Mouse (Mus musculus): Measurements from ENCODE around the gene Gm47791.
A peak's percentile ranks its signal among the peaks of the same experiment; 100 is the strongest.

The Gm47791 gene

DNA sequence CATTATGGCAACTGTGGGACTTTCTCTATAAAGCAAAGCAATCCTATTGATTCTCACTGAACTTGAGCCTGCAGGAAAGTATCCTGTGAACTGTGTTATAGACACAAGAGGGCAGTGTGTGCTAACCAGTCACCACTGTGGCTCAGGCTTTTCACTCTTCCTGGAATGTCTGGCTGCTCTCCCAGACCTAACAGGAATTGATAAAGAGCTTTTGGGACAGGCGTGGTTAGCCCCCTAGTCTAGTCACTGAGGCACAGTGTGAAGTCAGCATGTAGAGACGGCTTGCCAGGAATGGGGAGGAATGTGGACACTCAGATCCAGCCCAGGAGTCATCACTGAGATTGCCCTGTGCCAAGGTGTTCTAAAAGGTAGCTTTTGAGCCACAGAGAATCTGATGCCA lies 16.4 kb upstream of the Gm47791 start:
- peak; percentile 45 for DNase-seq (ENCODE audit: low spot score)

DNA sequence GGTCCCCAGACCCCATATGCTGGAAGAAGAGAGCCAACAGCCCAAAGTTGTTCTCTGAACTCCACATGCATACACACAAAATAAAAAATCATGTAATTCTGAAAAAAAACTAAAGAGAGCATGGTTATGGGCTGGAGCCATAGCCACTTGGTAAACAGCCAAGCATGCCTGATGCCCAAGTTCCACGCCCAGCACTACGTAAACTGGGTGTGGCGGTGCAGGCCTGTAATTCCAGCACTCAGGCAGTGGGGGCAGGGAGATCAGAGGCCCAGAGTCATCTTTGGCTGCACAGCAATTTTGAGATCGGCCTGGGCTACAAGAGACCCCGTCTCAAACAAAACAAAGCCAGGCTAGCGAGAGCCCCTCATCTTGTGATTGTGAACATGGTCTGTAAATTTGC lies 14.5 kb upstream of the Gm47791 start:
- no peak for DNase-seq (ENCODE audit: low spot score)

DNA sequence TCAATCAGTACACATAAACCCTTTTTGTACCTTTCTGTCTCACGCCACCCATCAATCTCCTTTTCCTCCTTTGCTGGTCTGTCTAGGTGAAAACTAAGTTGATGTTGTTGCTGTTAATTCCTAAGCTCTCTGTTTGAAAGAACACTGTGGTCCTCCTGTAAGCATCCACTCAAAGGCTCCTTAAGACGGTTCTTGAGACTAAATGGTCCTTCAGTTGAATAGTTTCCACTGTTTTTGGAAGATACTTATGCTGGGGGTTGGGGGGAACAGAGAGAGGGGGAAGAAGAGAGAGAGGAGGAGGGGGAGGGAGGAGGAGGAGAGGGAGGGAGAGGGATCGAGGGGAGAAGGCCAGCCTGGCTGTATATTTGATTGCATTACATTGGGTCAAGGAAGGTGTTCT lies 12.5 kb upstream of the Gm47791 start:
- DNase-seq (ENCODE audit: low spot score): no peak

DNA sequence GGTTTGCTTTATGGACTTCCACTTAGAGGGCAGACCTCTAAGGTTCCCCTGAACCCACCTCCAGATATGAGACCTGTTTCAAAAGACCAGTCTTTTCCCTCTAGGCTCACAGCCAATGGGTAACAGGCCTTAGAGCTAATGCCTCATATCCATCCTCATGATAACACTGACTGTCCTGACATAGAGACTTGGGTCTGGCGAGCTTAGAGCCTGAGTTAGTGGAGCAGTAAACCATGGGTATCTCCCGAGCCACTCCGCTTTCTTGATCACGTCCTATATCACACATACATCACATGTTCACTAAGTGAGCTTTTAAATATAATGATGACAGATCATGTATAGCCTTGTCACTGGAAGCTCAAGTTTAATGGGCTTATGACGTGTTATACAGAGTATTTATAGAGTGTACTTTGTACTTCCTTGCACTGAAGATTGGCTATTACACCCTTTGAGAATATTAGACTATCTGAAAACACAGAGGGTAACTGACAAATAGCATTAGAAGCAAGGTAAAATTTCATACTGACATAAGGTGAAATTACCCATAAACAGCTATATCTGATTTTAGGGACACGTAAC lies 8.4 kb upstream of the Gm47791 start:
- no peak for DNase-seq (ENCODE audit: low spot score)

DNA sequence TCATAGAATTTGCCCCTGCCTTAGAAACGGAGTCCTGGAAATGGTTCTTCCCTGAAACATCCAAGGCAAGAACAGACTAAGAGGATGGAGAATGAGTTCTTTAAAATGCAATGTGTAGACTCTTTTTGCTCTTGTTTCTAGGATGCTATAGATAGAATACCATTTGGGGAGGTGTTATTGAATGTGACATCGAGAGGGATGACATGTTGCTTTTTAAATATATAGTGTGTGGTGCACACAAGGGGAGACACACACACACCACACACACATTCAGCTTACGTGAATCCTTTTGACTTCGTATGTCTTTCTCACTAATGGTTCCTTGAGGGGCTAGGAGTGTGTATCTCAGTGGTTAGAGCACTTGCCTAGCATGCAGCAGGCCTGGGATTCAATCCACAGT lies 4.2 kb upstream of the Gm47791 start:
- DNase-seq (ENCODE audit: low spot score): no peak

DNA sequence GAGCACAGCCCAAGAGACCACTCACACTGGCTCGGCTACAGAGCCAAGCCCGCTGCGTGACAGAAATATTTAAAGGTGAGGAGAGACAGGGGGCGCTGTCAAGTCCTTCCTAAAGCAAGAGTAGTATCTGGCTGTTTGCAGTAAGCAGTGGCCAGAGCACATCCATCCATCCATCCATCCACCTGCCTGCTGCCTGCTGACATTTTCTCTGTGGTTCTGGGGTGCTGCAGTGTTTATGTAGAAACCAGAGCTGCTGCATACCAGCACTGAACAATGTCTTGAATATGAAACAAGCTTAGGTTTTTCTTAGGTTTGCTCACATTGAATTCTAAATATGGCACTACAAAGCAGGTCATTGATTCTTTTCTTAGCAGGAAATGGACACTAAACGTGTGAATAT lies 2.2 kb upstream of the Gm47791 start:
- no peak for DNase-seq (ENCODE audit: low spot score)

DNA sequence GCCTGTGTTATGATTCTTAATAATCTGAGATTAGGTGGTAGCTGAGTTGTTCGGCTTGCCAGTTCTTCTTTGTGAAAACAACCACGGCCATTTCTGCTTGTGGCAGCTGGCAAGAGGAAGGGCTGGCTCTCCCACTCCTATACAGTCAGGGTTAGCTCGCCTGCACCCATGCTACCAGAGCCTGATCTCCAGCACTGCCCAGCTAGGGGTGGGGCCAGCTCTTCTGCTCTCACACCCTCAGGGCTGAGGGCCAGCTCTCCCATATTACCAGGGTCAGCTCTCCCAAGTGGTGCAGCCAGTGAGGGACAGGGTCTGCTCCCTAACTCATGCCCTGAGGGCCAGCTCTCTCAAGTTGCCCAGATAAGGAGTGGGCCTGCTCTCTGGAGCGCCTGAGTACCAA lies 1.4 kb upstream of the Gm47791 start:
- no peak for DNase-seq (ENCODE audit: low spot score)

DNA sequence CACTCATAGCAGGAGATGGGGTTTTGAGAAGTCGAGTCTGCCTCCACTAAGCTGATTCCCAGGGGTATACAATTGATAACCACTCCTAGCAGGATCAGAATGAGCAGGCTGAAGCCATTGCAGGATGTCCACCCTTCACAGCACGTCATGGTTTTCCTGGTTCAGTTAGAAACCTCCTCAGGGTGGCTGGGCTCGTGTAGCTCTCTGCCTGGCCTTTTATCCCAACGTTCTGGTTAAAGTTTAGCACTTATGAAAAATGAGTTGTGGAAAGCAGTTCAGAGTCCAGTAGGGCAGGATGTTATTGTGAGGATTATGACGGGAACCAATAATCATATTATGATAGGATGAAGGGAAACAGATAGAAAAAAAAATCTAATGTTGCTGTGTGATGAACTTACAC lies 2.8 kb downstream of the Gm47791 start, which contains the start of gene Tm4sf20:
Tm4sf20 (minus strand) TSS at position 193 of the 400 bp plus-strand sequence.
- DNase-seq (ENCODE audit: low spot score): no peak

DNA sequence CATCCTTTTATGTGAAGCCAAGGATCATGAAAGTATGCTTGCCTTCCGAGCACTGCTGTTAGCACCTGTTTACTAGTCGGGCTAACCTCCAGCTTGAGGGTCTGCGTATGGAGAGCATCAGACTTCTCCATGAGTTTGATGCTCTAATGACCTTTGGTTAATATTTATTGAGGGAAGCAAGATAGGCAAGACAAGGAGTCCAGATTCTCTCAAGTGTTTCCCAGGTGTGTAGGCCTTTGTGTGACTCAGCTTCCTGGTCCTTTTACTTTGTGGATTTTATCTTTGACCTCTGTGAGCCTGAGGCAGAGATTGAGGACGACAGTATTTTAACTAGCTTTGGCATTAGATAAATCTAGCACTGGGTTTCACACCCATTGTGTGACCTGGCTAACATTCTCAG lies 4.4 kb downstream of the Gm47791 start:
- DNase-seq (ENCODE audit: low spot score): no peak

DNA sequence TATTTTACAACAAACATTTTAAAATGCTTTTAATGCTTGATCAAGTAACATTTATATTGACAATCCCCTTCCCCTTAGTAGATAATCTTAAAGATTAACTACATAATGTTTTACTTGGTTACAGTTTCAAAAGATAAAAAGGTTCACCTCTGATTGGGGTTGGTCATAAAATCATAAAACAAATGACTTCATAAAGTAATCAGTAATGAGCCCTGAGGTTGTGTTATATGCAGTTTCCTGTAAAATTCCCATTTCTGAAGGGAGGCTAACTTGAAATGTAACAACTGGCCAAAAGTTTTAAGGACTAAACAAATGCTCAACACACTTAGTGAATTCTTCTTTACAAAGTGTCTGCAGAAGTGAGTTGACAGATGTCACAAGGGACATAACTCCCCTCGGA lies 4.8 kb downstream of the Gm47791 start:
- DNase-seq (ENCODE audit: low spot score): no peak

DNA sequence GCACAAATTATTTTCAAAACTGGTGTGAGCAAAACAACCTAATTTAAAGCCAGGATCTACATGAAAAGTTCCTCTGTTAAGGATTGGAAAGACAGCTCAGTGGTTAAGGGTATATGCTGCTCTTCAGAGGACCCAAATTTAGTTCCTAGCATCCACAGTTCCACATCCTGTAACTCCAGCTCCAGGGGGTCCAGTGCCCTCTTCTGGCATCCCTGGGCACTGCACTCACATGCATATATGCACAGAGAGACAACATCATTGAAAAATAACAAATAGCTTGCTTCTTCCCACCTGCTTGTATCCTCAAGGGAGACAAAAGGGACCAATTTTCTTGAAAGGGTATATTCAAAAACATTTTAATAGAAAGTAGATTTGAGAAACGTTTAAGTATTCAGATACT lies 8.8 kb downstream of the Gm47791 start:
- DNase-seq (ENCODE audit: low spot score): no peak

DNA sequence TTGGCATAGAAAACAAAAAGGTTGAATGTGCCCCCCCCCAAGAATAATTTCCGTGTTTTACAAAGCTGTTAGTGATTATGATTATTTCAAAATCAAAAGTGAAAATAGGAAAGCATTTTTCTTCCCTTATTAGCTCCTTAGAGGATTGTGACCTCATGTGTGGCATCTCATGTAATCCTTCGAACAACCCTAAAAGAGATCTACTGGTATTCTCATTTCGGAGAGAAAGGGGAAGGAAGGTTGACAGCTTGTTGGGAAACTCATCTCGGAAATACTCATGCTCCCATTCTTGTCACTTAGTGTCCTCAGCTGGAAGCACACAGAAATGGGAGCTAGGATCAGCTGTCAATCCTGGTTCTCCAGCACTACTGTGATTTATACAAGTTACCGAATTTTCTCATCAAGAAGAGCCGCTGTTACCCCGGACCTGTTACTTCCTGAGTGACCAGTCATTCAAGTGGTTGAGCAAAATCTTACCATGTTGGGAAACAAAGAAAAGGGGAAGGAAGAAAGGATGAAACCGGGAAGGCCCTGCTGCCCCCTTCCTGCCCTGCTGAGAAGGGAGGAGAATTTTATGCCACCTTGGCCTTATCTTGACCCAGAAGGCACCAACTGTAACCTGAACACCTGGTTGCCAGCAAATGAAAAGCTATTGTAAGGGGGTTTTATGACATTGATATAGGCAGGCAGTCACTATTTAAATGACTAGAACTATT lies 9.4 kb downstream of the Gm47791 start:
- DNase-seq (ENCODE audit: low spot score): no peak

DNA sequence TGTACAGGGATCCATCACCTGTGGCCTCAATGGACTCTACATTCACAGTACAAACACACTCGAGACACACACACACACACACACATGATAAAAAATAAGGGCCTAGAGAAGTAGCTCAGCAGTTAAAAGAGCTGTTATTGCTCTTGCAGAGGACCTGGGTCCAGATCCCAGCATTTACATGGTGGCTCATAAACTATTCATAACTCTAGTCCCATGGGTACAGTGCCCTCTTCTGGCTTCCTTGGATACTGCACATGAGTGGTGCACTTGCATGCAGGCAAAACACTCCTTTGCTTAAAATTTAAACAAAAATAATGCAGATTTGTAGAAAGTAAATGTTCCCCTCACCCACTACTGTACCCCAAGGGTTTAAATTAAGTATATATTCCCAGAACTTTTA lies 11.5 kb downstream of the Gm47791 start:
- peak; percentile 44 for DNase-seq (ENCODE audit: low spot score)

DNA sequence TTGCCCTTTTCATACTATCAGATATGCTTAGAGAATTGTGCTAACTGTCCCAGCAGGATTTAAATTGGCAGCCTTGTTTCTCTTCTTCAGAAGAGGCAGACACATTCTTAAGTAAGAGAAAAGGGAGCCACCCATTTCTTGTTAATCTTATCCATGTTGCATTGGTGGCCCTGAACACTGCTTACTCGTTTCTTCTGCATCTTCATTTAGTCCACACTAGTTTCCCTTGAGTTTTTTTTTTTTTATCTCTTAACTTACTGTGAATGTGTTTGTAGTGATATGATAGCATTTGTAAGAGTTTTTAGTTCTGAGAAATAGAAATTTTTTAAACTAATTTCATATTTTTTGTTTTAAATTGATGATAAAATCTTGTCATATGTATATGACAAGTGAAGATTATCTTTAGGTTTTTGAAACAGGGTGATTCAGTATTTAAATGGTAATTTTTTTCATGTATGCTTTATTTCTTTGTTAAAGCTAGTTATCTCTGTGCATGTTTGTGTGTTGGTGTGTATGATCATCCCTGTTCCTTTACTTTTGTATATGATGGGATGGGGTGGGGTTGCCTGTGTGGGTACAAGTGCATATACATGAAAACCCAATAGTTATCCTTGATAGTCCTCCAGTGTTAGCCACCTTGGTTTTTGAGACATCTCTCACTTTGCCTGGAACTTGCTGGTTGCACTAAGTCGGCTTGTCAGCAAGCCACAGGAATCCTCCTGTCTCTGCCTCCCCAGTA lies 23.2 kb downstream of the Gm47791 start:
- peak; percentile 37 for DNase-seq (ENCODE audit: low spot score)

DNA sequence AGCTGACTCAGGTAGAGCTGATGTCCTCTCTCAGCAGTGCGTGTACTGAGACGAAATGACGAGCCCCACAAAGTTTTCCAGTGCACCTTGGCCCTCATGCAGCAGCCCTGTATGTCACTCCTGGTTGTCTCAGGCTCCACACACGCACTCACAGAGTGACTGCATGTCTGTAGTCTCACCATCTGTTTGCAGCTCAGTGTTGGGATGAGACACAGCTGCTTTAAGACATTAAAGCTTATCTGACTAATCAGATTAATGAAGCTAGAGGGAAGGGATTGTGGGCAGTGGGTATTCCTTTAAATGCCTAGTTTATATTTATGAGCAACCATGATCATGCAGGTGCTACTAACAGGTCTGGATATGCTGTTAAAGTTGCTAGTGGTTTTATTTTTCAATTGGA lies 24.6 kb downstream of the Gm47791 start:
- DNase-seq (ENCODE audit: low spot score): no peak

DNA sequence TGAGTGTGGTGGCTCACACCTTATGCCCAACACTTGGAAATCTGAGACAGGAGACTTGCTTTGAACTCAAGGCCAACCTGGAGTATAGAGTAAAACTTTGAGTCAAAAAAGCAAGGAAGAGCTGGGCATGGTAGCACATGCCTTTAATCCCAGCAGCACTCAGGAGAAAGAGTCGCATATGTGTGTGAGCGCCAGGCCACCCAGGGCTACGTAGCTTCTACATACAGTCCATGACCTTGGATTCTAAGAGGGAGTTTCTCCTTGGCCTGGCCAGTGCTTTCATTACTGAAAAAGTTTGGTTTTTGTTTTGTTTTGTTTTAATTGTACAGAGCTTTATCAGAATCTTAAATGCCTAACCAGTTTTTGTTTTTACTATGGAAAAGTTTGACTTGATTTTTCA lies 27.1 kb downstream of the Gm47791 start:
- no peak for DNase-seq (ENCODE audit: low spot score)

DNA sequence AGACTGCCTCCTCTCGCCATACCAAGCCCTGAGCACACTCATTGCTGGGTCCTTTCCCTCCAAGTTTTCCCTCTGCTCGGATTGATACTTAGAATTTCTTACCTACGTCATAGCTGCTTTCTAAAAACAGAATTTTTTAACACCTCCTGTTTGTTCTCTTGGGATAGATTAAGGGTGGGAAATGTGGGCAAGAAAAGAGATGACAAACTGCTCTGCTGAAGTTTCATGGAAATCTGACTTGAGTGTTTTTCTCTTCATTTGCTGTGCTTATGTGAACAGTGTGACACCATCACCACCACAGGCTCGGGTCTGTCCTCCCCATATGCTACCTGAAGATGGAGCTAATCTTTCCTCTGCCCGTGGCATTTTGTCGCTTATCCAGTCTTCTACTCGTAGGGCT lies 29.5 kb downstream of the Gm47791 start:
- DNase-seq (ENCODE audit: low spot score): no peak

DNA sequence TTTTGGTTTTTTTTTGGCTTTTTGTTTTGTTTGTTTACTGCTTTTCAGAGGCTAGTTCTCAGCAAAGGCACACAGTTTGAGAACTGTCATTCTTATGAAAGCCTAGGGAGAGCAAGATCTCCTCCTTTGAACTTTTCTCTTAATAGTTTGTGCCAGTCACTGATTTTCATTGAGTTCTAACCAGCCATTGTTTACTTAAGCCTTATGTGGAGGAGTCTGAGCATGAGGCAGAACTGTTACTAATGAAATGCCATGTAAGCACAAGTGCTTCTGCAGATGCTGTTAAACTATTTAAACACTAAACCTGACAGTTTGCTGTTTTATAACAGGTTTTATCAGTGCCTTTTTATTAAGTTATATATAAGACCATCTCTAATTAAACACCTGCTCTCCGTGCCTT lies 33.0 kb downstream of the Gm47791 start:
- DNase-seq (ENCODE audit: low spot score): no peak

DNA sequence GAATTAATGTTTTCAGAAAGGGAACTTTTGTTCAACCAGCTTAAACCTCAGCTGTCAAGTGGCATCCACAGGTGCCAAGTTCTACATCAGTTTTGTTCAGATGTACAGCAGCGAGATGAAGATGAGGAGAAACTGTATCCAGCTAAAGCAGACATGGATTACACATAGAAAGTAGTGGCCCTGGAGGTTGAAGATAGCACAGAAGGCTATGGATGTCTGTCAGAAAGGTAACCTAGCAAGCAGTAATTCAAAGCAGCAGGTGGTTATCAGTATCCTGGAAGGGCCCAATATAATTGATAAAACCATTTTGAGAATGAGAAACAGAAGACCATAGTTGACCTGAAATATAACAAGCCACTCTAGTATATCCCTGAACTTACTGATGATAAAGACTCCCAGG lies 37.7 kb downstream of the Gm47791 start:
- DNase-seq (ENCODE audit: low spot score): peak; percentile 22

DNA sequence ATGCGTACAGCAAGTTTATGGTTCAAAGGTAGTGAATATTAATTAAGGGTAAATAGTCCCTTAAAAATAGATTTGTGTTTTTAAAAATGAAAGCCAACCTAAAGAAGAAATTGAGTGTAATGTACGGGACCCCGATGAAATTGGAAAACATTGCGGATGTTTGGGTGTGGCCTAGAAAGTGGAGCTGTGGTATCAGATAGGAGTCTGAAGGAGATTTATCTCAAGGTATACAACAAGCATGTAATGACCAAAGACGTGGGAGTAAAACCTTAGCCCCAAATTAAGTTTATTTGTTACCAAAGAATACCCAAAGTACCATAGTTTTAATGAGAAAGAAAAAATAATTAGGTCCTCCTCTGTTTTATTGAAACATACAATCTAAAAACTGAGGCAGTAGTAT lies 44.6 kb downstream of the Gm47791 start:
- peak; percentile 56 for DNase-seq (ENCODE audit: low spot score)

DNA sequence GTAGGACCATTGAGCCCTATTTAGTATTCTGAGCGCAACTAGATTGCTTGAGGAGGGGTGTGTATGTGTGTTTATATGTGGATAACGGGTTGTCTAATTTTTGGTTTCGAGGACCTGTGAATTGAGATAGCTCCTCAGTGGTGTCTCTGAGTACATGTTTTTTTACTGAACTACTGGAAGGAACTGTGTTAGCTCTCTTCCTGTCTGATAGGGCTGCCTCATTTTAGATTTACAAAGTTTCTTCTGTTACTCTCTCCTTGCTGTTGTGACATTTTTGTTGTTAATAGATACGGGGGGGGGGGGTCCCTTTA lies 45.2 kb downstream of the Gm47791 start:
- DNase-seq (ENCODE audit: low spot score): peak; percentile 66

DNA sequence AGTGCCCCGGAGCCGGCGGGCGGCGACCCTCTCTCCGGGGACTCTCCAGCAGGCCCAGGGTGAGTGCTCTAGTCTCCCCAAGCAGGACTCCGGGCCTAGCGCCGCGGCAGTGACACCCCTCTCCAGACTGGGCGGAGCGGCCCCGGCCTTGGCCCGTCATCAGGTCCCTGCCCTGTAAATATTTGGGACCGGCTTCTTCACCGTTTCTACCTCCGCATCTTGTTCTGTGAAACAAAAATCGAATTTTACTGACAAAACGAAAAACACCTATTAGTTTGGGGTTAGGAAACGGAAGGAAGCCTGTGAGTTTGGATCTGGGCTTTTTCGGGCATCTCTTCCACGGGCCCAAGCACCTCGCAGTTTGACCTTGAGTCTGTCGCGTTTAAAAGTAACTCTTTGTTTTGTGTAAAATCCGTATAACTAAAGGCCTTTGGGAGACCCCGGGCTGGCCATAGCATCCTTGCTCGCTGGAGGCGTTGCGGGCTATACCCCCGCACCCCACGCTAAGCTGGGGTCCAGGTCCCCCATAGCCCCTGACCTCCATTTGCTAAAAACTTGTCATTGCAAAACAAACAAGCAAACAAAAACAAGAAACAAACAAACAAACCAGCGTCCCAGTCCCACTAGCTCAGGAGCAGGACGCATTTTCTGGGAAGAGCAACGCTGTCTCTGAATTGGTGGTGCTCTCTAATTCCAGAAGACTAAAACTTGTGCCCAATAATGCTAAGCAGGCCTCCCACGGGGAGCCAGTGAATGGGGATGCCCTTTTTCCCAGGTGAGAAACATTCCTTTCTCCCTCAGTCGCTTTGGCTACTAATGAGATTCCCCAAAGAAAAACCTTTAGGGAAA lies 45.8 kb downstream of the Gm47791 start:
- peak; percentile 70 for DNase-seq (ENCODE audit: low spot score)

Data from c-Kit-positive CD71-positive TER-119-positive erythroid progenitor cells, embryonic 14.5 days (primary cell).